Mouse (Mus musculus) bone marrow, adult 2 months (tissue): ENCODE measurements at regions not wholly inside any gene's neighbourhood (a gene's known extent, or its start where the extent isn't known, plus 50 kb on each side); places are given as distances from the start of the nearest gene placed in this dataset.

Source experiments
- H3K27ac ChIP-seq: fragments of 200-500 bp; 2 replicates; pipeline ENCODE4 v1.5.1; 2012; ENCODE audit warnings: low read depth, mild to moderate bottlenecking, control low read depth, inconsistent platforms, low read length; ENCODE audit not compliant: control insufficient read depth, poor library complexity, insufficient read depth
- H3K4me1 ChIP-seq: fragments of 200-500 bp; 2 replicates; pipeline ENCODE4 v1.6.1; 2011; ENCODE audit warnings: low read length; ENCODE audit not compliant: control insufficient read depth, insufficient read depth
- H3K4me3 ChIP-seq: fragments of 200-500 bp; replicated peaks from 2 replicates; pipeline ENCODE3; 2011; ENCODE audit warnings: mild to moderate bottlenecking, low read depth, low read length, control low read depth; ENCODE audit not compliant: control insufficient read depth
- CTCF ChIP-seq: fragments of 200-500 bp; IDR thresholded peaks from 2 replicates; pipeline ENCODE4 v1.5.1; 2011; ENCODE audit warnings: low read length, control low read depth; ENCODE audit not compliant: control insufficient read depth, insufficient read depth
- POLR2A ChIP-seq: fragments of 200-500 bp; IDR thresholded peaks from 2 replicates; pipeline ENCODE4 v1.6.1; 2011; ENCODE audit warnings: low read depth, mild to moderate bottlenecking, control low read depth, low read length, borderline replicate concordance; ENCODE audit not compliant: control insufficient read depth
- WGBS: fragments of 180-500 bp; shearing (Covaris S2); methylation state at CpG from one replicate; pipeline ENCODE4 v1.1.7; 2018; 5-methylcytosine and 5-hydroxymethylcytosine counted together

DNA sequence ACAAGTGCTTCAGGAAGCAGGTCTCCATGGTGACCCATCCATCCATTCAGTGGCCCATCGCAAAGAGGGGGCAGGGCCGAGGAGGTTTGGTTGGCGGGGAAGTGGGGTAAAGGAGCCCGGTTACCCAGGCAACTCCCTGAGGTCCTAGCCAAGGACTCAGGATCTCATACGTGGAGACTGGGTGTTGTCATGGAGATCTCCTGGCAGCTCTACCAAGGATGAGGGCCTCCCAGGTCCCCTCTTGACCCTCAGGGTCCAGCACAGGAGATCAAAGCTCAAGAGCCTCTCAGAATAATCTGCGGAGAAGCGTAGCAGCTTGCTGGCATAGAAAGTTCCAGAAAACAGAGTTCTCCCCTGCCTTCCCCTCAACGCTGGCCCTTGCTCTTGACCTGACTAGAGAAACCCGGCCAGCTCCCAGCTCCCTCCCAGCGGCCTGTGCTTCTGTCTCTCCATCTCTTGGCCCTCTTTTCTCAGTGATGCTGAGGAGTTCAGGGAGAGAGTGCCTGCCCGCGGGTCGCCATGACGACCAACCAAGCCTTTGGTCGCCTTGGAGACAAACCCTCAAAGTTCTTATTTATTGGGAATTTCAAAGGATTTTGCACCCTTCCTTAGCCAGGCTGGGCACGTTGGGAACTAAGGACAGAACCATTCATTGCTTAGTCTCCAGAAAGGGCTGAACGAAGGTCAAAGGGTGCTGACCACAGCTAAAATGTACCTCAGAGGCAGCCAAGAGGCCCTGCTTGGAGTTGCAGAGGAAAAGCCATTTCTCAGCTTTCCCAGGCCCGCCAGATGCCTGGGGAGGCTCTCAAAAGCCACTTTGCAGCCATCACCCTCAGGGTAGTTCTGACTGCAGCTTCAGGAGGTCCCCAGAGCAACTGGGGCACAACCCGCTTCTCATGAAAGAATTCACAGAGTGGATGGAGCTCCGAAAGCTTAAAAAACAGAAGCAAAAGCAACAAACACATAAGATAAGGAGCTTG is 60.0 kb downstream of the Ubiad1 start:
- WGBS = 50% methylated on average over 20 of the region's 20 CpGs
- no peak overlapping the region for H3K4me3 ChIP-seq

DNA sequence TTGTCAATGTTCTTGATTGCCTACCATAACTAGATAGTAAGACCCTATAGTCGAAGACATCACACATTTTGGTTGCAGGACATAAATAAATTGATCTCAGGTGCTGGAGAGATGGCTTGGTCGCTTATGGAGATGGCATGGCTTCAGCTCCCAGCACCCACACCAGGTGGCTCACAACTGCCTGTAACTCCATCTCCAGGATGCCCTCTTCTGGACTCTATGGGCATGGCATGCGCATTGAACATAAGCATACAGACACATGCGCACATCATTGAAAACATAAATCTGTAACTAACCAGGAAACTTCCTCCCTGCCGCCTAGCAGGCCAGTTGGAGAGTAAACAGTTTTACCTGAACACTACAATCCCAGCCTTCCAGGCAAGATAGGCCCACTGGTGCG is 64.0 kb downstream of the Ubiad1 start:
- Histone ChIP-seq H3K27ac (no peak overlapping the region), H3K4me3 (no peak overlapping the region), H3K4me1 (no peaks in the 10 kb centered on the region)
- TF ChIP-seq CTCF = no peak
- TF ChIP-seq POLR2A = no peak
- WGBS = 77% methylated on average over 6 of the region's 6 CpGs

More for the DNA sequence above, 60.0 kb downstream of the Ubiad1 start:
- Histone ChIP-seq H3K27ac (no peak overlapping the region), H3K4me1 (no peaks in the 10 kb centered on the region)
- no peak for TF ChIP-seq POLR2A
- no peak for TF ChIP-seq CTCF

DNA sequence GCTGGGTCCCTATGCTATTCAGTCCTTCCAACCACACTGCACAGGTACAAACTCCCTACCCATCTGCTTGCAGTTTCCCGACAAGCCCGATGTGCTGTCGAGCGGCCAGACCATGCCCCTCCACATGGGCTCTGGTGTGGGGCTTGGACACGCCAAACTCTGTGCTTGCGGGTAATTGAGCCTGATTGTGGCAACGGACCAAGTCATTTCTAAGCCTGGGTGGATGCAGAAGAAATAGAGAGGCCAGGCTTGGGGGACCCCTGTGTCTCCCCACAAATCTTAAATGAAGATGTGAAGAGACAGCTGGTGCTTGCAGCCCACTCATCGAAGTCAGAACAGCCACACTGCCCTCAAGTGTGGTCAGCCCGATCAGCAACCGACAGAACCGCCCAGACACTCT is 66.1 kb downstream of the Ubiad1 start:
- Histone ChIP-seq H3K4me1 (no peaks in the 10 kb centered on the region), H3K27ac (no peak overlapping the region), H3K4me3 (no peak overlapping the region)
- TF ChIP-seq POLR2A (no peak), CTCF (no peak)
- WGBS = 72% methylated on average over 11 of the region's 11 CpGs

DNA sequence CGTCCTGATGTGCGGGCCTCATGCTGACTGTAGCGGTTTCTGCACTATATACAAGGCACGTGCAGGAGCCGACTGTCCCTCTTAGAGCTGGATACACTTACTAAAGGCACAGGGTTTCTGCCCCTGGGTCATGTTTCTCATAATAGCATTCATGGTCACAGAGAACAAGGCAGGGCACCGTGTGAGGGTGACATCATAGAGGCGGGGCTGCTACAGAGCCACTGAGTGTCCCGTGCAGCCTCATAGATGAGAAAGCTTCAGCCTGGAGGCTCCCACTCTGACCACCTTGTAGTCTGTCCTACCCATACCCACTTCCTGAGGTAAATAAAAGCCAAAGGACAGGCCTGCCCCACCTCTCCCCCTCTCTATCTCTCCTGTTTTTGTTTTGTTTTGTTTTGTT is 67.2 kb downstream of the Ubiad1 start:
- 65% methylated on average over 8 of the region's 8 CpGs for WGBS
- no peak overlapping the region for H3K27ac ChIP-seq
- H3K4me3 ChIP-seq = no peak overlapping the region
- H3K4me1 ChIP-seq = no peaks in the 10 kb centered on the region
- no peak for TF ChIP-seq CTCF
- TF ChIP-seq POLR2A = no peak

DNA sequence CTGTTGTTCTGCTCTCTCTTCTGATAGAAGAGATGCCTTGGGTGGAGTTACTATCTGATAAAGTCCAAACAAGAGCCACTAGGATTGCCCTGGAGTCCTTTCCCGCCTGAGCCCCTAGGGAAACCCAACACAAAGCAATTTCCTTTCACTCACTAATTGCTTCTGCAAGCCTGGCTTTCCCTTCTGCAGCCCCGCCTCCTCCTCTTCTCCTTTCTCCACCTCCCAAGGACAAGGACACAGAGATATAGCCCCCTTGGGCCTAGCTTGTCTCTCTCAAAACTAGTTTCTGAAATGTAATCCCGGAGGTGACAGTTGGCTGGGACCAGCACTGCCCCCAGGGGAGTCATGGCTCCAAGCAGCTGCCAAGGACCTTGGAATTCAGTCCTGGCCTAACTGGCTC is 68.1 kb downstream of the Ubiad1 start:
- no peaks in the 10 kb centered on the region for H3K4me1 ChIP-seq
- H3K4me3 ChIP-seq = no peak overlapping the region
- TF ChIP-seq POLR2A (no peak), CTCF (no peak)
- WGBS = 50% methylated on average over 3 of the region's 3 CpGs
- H3K27ac ChIP-seq = no peak overlapping the region

DNA sequence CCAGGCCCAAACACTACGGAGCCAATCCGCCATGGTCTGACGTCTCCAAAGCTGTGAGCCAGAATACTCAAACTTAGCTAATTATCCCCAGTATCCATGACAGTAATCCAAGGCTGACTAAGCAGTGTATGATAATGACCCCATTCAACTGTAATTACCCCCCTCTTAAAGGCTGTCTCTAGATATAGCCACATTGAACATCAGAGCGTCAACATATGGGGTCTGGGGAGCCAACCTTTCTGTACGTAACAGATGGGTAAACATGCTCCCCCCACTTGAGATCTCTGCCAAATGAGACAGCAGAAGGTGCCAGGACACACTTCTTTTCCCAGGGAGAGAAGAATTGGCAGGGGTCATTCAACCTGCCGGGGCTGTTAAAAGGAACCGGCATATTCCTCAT is 73.1 kb downstream of the Ubiad1 start:
- WGBS = 85% methylated on average over 7 of the region's 7 CpGs
- H3K4me1 ChIP-seq = no peaks in the 10 kb centered on the region
- H3K4me3 ChIP-seq = no peak overlapping the region
- TF ChIP-seq CTCF = no peak
- no peak for TF ChIP-seq POLR2A
- H3K27ac ChIP-seq = no peak overlapping the region

DNA sequence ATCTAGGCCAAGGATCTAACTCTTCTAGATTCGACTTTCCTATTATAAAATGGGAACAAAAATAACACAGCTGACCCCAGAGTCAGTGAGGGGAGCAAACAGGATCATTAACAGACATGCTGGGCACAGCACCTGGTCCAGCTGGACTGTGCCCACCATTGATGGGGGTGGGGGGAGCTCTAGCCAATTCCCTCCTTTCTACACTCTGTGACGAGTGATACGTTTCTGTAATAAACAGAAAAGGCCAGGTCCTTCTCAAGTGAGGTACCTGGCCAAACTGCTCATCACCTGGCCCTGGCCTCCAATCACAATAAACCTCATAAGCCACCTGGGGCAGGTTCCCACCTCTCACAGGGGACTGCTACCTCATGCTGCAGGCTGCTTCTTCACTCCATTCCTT is 76.9 kb downstream of the Ubiad1 start:
- no peak overlapping the region for H3K4me3 ChIP-seq
- TF ChIP-seq CTCF (no peak), POLR2A (no peak)
- 74% methylated on average over 3 of the region's 3 CpGs for WGBS
- H3K27ac ChIP-seq = no peak overlapping the region
- no peaks in the 10 kb centered on the region for H3K4me1 ChIP-seq

DNA sequence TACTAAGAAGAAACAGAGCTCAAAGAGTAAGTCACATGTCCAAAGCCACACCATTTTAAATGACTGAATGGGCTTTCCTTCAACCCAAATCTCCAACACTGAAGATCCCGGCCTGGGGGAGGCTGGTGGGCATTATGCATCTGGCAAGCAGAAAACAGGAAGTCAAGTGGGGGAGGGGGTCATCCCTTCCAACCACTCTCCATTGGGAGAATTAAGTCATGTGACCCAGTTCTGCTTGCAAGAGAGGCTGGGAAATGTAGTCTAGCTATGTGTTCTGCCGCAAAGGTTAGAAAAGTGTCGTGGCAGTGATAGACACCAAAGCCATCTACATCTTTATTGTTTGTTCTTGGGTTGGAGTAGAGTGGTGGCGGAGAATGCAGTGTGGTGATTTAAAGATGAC is 78.0 kb upstream of the Disp3 start:
- Histone ChIP-seq H3K4me3 (no peak overlapping the region), H3K4me1 (no peaks in the 10 kb centered on the region), H3K27ac (no peak overlapping the region)
- TF ChIP-seq CTCF (no peak), POLR2A (no peak)
- 51% methylated on average over 4 of the region's 4 CpGs for WGBS
